Mouse (Mus musculus) kidney, embryonic 16.5 days (tissue): ENCODE results near the gene Hopx. TPM values are rescaled to one million over a fixed set of nuclear protein-coding genes. Genes with fewer than 3 reads are reported as not detected.
A peak's percentile ranks its signal among the peaks of the same experiment; 100 is the strongest.

Experiments
- ATAC-seq: fragments of 200-750 bp; cut with Nextera tagmentation; 2 replicates; pipeline ENCODE4 v1.8.0; 2017; ENCODE audit warnings: moderate TSS enrichment; ENCODE audit not compliant: low FRiP score, low TSS enrichment
- H3K27ac ChIP-seq: fragments of 300-500 bp; sonication (generic); 2 replicates; pipeline ENCODE4 v1.5.1; 2014; ENCODE audit warnings: low read length
- H3K27me3 ChIP-seq: fragments of 300-500 bp; sonication (generic); 2 replicates; pipeline ENCODE4 v1.6.1; 2014; ENCODE audit warnings: low read length, control low read depth, mixed read lengths; ENCODE audit not compliant: insufficient read depth
- H3K36me3 ChIP-seq: fragments of 300-500 bp; sonication (generic); 2 replicates; pipeline ENCODE4 v1.6.1; 2014; ENCODE audit warnings: low read length, control low read depth, mixed read lengths; ENCODE audit not compliant: insufficient read depth
- H3K4me1 ChIP-seq: fragments of 300-500 bp; sonication (generic); 2 replicates; pipeline ENCODE4 v1.6.1; 2014; ENCODE audit warnings: low read length, control low read depth, mixed read lengths; ENCODE audit not compliant: insufficient read depth
- H3K4me2 ChIP-seq: fragments of 300-500 bp; sonication (generic); replicated peaks from 2 replicates; pipeline ENCODE4 v1.6.1; 2014; ENCODE audit warnings: low read depth, low read length
- H3K4me3 ChIP-seq: fragments of 300-500 bp; sonication (generic); 2 replicates; pipeline ENCODE4 v1.5.1; 2014; ENCODE audit warnings: mild to moderate bottlenecking, low read length
- H3K9ac ChIP-seq: fragments of 300-500 bp; sonication (generic); replicated peaks from 2 replicates; pipeline ENCODE4 v1.6.1; 2014; ENCODE audit warnings: low read length
- H3K9me3 ChIP-seq: fragments of 300-500 bp; sonication (generic); 2 replicates; pipeline ENCODE4 v1.6.1; 2016; ENCODE audit warnings: low read length, control low read depth
- whole genome bisulfite sequencing: fragments of 180-500 bp; shearing (Covaris S2); extraction: QIAGEN DNeasy Blood & Tissue Kit; methylation state at CpG from one replicate; pipeline ENCODE4 v1.1.7; 2014; 5-methylcytosine and 5-hydroxymethylcytosine counted together
- polyA plus RNA-seq: library from polyadenylated mRNA; unstranded; fragments of >200 nt; fragmentation: Nextera tagmentation; extraction: Ambion mirVana; gene quantifications from 2 replicates; pipeline ENCODE4 v1.2.1, GENCODE M21; 2015

Hopx gene
- polyA plus RNA-seq, 1 experiment from 2014 or later, result 1.8 TPM

- Histone ChIP-seq H3K9ac (peak overlapping the region; percentile 70), H3K9me3 (no peaks in the 10 kb centered on the region), H3K27me3 (peaks cover 6% of the 10 kb centered on the region; the same call in 1 of the 2 replicates), H3K4me3 (peak overlapping the region; percentile 69), H3K27ac (no peak overlapping the region), H3K36me3 (no peaks in the 10 kb centered on the region), H3K4me1 (peaks cover 21% of the 10 kb centered on the region), H3K4me2 (peak overlapping the region; percentile 99)
- WGBS, result 41% methylated on average over 8 of the region's 8 CpGs
- ATAC-seq, result no peak
Observed at GRCm38 (mm10) chr5:77093961-77094360, 21.0 kb downstream of the Hopx start.

DNA sequence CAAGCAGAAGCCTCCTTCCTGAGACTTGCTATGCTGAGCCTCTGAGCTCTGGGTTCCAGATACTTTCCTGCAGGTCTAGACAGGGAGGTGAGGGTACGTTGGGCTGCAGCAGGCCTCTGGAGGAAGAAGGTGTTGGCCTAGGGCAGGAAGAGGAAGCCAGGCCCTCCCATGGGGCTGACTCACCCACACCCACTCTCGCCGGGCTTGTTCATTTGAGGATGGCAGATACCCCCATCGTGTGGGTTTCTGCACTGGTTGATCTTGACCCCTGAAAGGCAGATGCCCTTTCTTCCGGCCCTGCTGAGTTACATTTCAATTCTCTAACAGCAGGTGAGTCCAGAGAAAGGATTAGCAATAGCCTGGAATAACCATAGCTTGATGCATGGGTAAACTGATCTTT lies 22.4 kb downstream of the Hopx start:
- peaks cover 17% of the 10 kb centered on the region for H3K4me1 ChIP-seq
- H3K4me3 ChIP-seq, result no peak overlapping the region
- peaks cover 6% of the 10 kb centered on the region; the same call in 1 of the 2 replicates for H3K27me3 ChIP-seq
- no peak overlapping the region for H3K9ac ChIP-seq
- no peak overlapping the region for H3K27ac ChIP-seq
- H3K4me2 ChIP-seq, result 0 out of 2 replicates have a peak overlapping the region, but pooled peaks have one; percentile 14
- no peak for ATAC-seq
- no peaks in the 10 kb centered on the region for H3K9me3 ChIP-seq
- no peaks in the 10 kb centered on the region for H3K36me3 ChIP-seq
- WGBS, result 65% methylated on average over 5 of the region's 5 CpGs

- Histone ChIP-seq H3K27me3 (peaks cover 6% of the 10 kb centered on the region; the same call in 1 of the 2 replicates), H3K4me2 (no peak overlapping the region), H3K9ac (no peak overlapping the region), H3K4me3 (no peak overlapping the region), H3K36me3 (no peaks in the 10 kb centered on the region), H3K4me1 (peaks cover 14% of the 10 kb centered on the region), H3K9me3 (no peaks in the 10 kb centered on the region), H3K27ac (no peak overlapping the region)
- no peak for ATAC-seq
- WGBS, result 68% methylated on average over 3 of the region's 3 CpGs
Observed at GRCm38 (mm10) chr5:77091923-77092322, 23.0 kb downstream of the Hopx start.

DNA sequence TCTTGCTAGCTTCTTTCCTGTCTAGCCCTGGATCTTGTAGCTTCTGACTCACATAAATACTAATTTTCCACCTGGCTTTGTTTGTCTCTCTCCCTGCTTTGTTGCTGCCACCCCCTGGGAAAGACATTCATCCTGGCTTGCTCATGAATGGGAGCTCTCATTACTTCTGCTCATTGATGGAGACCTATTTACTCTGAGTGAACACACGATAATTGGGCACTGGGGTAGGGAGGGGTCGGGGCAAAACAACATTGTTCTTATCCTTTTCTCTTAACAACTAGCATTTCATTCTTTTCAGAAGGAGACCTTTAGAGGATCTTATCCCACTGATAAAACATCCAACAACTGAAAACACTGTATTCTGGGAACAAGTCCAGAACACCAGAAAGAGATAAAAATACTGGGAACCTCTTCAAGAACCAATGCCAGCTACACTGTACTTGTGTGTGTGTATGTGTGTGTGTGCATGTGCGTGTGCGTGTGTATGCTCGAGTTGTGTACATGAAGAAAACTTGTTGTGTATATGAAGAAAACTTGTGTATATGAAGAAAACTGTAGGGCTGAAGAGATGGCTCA lies 24.3 kb downstream of the Hopx start:
- Histone ChIP-seq H3K4me1 (peaks cover 14% of the 10 kb centered on the region), H3K4me2 (no peak overlapping the region), H3K4me3 (no peak overlapping the region), H3K27ac (no peak overlapping the region), H3K9me3 (no peaks in the 10 kb centered on the region), H3K27me3 (no peaks in the 10 kb centered on the region; the same call in 1 of the 2 replicates), H3K9ac (no peak overlapping the region), H3K36me3 (no peaks in the 10 kb centered on the region)
- WGBS, result 74% methylated on average over 5 of the region's 5 CpGs
- no peak for ATAC-seq

- H3K27ac ChIP-seq, result no peak overlapping the region
- no peak overlapping the region for H3K9ac ChIP-seq
- no peaks in the 10 kb centered on the region for H3K36me3 ChIP-seq
- ATAC-seq, result no peak
- 91% methylated on average over 8 of the region's 8 CpGs for WGBS
- peaks cover 7% of the 10 kb centered on the region; the same call in 1 of the 2 replicates for H3K4me1 ChIP-seq
- H3K9me3 ChIP-seq, result no peaks in the 10 kb centered on the region
- no peaks in the 10 kb centered on the region; the same call in 1 of the 2 replicates for H3K27me3 ChIP-seq
- H3K4me2 ChIP-seq, result no peak overlapping the region
- no peak overlapping the region for H3K4me3 ChIP-seq
Observed at GRCm38 (mm10) chr5:77089901-77090300, 25.0 kb downstream of the Hopx start.

DNA sequence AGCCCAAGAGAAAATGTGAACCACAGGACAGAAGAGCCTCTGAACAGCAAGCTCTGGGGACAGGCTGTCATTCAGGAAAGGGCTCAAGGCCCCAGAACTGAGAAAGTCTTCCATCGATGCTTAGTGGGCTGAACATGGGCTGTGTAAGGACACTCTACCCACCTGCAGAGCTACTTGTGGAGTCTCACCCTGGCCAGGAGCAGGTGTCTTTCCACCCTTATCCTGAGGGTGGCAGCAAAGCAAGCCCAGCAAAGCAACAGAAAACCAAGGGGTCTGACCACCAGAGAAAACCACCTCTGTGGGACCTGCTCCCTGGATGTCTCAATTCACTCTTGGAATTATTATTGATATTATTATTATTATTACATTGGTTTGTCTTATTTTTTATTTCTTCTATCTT lies 25.6 kb downstream of the Hopx start:
- Histone ChIP-seq H3K4me3 (no peak overlapping the region), H3K36me3 (no peaks in the 10 kb centered on the region), H3K27me3 (no peaks in the 10 kb centered on the region; the same call in 1 of the 2 replicates), H3K27ac (no peak overlapping the region), H3K4me1 (0 out of 2 replicates have a peak, but pooled peaks cover 7% of the 10 kb centered on the region), H3K4me2 (no peak overlapping the region), H3K9ac (no peak overlapping the region), H3K9me3 (no peaks in the 10 kb centered on the region)
- no peak for ATAC-seq
- WGBS, result 62% methylated on average over 1 of the region's 1 CpGs

DNA sequence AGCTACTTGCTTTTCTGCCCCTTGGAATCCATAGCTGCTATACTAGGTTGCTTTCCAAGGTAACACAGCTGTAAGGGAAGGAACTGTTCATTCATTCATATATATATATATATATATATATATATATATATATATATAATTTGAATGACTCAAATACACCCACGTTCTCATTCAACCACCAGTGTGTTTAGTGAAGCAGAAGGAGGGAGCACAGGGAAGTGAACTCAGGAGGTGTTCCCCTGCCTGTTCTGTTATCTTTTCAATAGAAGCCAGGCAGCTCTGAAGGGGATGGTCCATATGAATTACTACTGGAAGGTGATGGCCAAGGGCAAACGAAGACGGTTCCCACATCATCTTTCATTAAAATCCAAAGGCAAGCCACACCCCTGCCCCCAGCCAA lies 27.8 kb downstream of the Hopx start:
- no peak overlapping the region for H3K4me2 ChIP-seq
- ATAC-seq, result no peak
- 72% methylated on average over 3 of the region's 3 CpGs for WGBS
- no peaks in the 10 kb centered on the region for H3K27me3 ChIP-seq
- H3K4me1 ChIP-seq, result no peaks in the 10 kb centered on the region
- H3K27ac ChIP-seq, result no peak overlapping the region
- H3K9me3 ChIP-seq, result no peaks in the 10 kb centered on the region
- no peak overlapping the region for H3K9ac ChIP-seq
- H3K4me3 ChIP-seq, result no peak overlapping the region
- H3K36me3 ChIP-seq, result no peaks in the 10 kb centered on the region

GRCm38 (mm10) chr5:77086541-77086940 lies 28.4 kb downstream of the Hopx start:
- Histone ChIP-seq H3K4me3 (no peak overlapping the region), H3K9me3 (no peaks in the 10 kb centered on the region), H3K9ac (no peak overlapping the region), H3K36me3 (no peaks in the 10 kb centered on the region), H3K4me2 (no peak overlapping the region), H3K4me1 (no peaks in the 10 kb centered on the region), H3K27me3 (no peaks in the 10 kb centered on the region), H3K27ac (no peak overlapping the region)
- WGBS, result 87% methylated on average over 7 of the region's 7 CpGs
- no peak for ATAC-seq

DNA sequence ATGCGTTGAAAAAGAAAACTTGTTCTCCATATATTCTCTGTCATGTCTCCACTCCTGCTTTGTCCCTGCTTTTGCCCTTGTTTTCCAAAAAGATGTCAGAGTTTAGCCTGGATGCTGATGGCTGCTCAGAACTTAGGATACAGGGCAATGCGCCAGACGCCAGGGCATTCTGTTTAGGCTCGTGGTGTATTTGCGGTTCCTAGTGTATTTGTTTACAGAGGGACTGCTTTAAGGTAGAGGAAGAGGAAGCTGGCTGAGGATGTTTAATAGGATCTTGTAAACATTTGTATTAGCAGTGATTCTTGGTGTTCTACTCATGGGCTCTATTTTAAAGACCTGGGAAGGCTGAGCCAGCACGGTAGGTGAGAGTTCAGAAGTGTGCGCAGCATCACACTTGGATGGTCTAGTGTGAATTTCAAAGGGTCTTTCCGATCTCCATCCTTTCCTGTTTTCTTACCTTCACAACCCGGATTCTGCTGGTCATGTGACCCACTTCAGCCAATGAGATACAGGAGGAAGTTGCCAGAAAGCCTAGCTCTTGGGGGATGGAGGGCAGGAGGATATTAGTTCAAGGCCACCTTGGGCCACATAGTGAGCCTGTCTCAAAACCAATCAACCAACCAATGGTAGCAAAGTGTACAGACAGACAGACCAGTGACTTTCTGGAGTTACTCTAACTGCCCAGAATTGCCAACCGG lies 29.0 kb downstream of the Hopx start:
- Histone ChIP-seq H3K36me3 (no peaks in the 10 kb centered on the region), H3K4me2 (no peak overlapping the region), H3K27me3 (no peaks in the 10 kb centered on the region), H3K4me1 (no peaks in the 10 kb centered on the region), H3K27ac (no peak overlapping the region), H3K9me3 (no peaks in the 10 kb centered on the region), H3K9ac (no peak overlapping the region), H3K4me3 (no peak overlapping the region)
- ATAC-seq, result no peak
- WGBS, result 86% methylated on average over 10 of the region's 10 CpGs

DNA sequence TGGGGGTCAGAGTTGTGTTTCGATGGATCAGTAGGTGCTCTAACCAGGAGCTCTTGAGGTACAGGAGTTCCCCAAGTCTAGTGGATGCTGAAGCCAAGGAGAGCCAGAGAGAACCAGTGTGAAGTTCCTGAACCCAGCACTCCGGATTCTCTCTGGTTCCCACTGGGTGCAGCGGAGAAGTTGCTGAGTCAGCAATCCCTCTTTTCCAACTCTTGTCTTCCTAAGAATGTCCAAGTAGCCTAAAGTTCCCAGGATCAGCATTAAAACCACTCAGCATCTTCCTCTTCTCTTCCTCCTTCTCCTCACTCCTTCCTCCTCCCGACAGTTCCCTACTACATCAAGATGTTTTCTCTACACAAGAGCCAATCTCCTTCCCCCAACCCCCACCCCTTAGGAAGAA lies 30.5 kb downstream of the Hopx start:
- Histone ChIP-seq H3K36me3 (no peaks in the 10 kb centered on the region), H3K4me3 (no peak overlapping the region), H3K9ac (no peak overlapping the region), H3K9me3 (0 out of 2 replicates have a peak, but pooled peaks cover under 1% of the 10 kb centered on the region), H3K27ac (no peak overlapping the region), H3K27me3 (no peaks in the 10 kb centered on the region), H3K4me2 (no peak overlapping the region), H3K4me1 (no peaks in the 10 kb centered on the region)
- WGBS, result 91% methylated on average over 4 of the region's 4 CpGs
- no peak for ATAC-seq
